Mouse (Mus musculus) forebrain, embryonic 14.5 days (tissue): ENCODE results near the gene Gm11172. TPM values are rescaled to one million over a fixed set of nuclear protein-coding genes. Genes with fewer than 3 reads are reported as not detected.
"Not testable (repeated sequence)": the region's sequence is repeated elsewhere in the genome, so short reads cannot be mapped to it uniquely, and the experiment has no call there.

Experiments used
- ATAC-seq: fragments of 200-750 bp; cut with Nextera tagmentation; 2 replicates; pipeline ENCODE4 v1.8.0; 2017; ENCODE audit warnings: mild to moderate bottlenecking, moderate library complexity
- DNase-seq: peaks from one replicate; pipeline ENCODE4 v3.0.0-alpha.2; 2015; ENCODE audit warnings: low spot score
- H3K27ac ChIP-seq: fragments of 300-500 bp; sonication (generic); 2 replicates; pipeline ENCODE4 v1.5.1; 2014; ENCODE audit warnings: low read depth, mild to moderate bottlenecking, control low read depth, low read length, moderate library complexity
- H3K27me3 ChIP-seq: fragments of 300-500 bp; sonication (generic); replicated peaks from 2 replicates; pipeline ENCODE4 v1.6.1; 2014; ENCODE audit warnings: low read length, control low read depth, mixed read lengths; ENCODE audit not compliant: control insufficient read depth, insufficient read depth
- H3K36me3 ChIP-seq: fragments of 300-500 bp; sonication (generic); 2 replicates; pipeline ENCODE4 v1.6.1; 2014; ENCODE audit warnings: low read length, control low read depth; ENCODE audit not compliant: control insufficient read depth, insufficient read depth
- H3K4me1 ChIP-seq: fragments of 300-500 bp; sonication (generic); 2 replicates; pipeline ENCODE4 v1.6.1; 2014; ENCODE audit warnings: antibody characterized with exemption, low read length, control low read depth; ENCODE audit not compliant: control insufficient read depth, insufficient read depth
- H3K4me2 ChIP-seq: fragments of 300-500 bp; sonication (generic); 2 replicates; pipeline ENCODE4 v1.6.1; 2014; ENCODE audit warnings: mild to moderate bottlenecking, control low read depth, low read length
- H3K4me3 ChIP-seq: fragments of 300-500 bp; sonication (generic); 2 replicates; pipeline ENCODE4 v1.5.1; 2014; ENCODE audit warnings: low read depth, low read length, control low read depth
- H3K9ac ChIP-seq: fragments of 300-500 bp; sonication (generic); 2 replicates; pipeline ENCODE4 v1.6.1; 2014; ENCODE audit warnings: mild to moderate bottlenecking, low read length, control low read depth, moderate library complexity
- H3K9me3 ChIP-seq: fragments of 300-500 bp; sonication (generic); replicated peaks from 2 replicates; pipeline ENCODE4 v1.6.1; 2016; ENCODE audit warnings: low read length, control low read depth, mixed read lengths; ENCODE audit not compliant: control insufficient read depth
- WGBS: fragments of 180-500 bp; shearing (Covaris S2); extraction: QIAGEN DNeasy Blood & Tissue Kit; methylation state at CpG from one replicate; pipeline ENCODE4 v1.1.7; 2014; 5-methylcytosine and 5-hydroxymethylcytosine counted together
- polyA plus RNA-seq: library from polyadenylated mRNA; unstranded; fragments of >200 nt; fragmentation: Nextera tagmentation; extraction: Ambion mirVana; gene quantifications from 2 replicates; pipeline ENCODE4 v1.2.1, GENCODE M21; 2014

Gene Gm11172
- polyA plus RNA-seq, 1 experiment from 2014 or later, result not detected

GRCm38 (mm10) chr16:10845952-10846351, 33.2 kb downstream of the Gm11172 start:
- ATAC-seq, result no peak
- no peak for DNase-seq
- Histone ChIP-seq H3K4me3 (no peak overlapping the region), H3K4me1 (peaks cover 5% of the 10 kb centered on the region; the same call in 1 of the 2 replicates), H3K9ac (no peak overlapping the region), H3K36me3 (no peaks in the 10 kb centered on the region), H3K27ac (no peak overlapping the region), H3K9me3 (no peaks in the 10 kb centered on the region), H3K27me3 (no peaks in the 10 kb centered on the region), H3K4me2 (no peak overlapping the region)
- WGBS, result 85% methylated on average over 6 of the region's 6 CpGs

- H3K4me1 ChIP-seq, result peaks cover 5% of the 10 kb centered on the region; the same call in 1 of the 2 replicates
- peak; percentile 50; the same call in 1 of the 2 replicates for ATAC-seq
- H3K4me3 ChIP-seq, result no peak overlapping the region
- H3K27me3 ChIP-seq, result no peaks in the 10 kb centered on the region
- H3K9ac ChIP-seq, result no peak overlapping the region
- peak; percentile 33 for DNase-seq
- no peak overlapping the region for H3K4me2 ChIP-seq
- 61% methylated on average over 4 of the region's 4 CpGs for WGBS
- no peak overlapping the region for H3K27ac ChIP-seq
- H3K9me3 ChIP-seq, result no peaks in the 10 kb centered on the region
- H3K36me3 ChIP-seq, result no peaks in the 10 kb centered on the region
These were observed 33.8 kb downstream of the Gm11172 start for GRCm38 (mm10) chr16:10846503-10846902.

DNA sequence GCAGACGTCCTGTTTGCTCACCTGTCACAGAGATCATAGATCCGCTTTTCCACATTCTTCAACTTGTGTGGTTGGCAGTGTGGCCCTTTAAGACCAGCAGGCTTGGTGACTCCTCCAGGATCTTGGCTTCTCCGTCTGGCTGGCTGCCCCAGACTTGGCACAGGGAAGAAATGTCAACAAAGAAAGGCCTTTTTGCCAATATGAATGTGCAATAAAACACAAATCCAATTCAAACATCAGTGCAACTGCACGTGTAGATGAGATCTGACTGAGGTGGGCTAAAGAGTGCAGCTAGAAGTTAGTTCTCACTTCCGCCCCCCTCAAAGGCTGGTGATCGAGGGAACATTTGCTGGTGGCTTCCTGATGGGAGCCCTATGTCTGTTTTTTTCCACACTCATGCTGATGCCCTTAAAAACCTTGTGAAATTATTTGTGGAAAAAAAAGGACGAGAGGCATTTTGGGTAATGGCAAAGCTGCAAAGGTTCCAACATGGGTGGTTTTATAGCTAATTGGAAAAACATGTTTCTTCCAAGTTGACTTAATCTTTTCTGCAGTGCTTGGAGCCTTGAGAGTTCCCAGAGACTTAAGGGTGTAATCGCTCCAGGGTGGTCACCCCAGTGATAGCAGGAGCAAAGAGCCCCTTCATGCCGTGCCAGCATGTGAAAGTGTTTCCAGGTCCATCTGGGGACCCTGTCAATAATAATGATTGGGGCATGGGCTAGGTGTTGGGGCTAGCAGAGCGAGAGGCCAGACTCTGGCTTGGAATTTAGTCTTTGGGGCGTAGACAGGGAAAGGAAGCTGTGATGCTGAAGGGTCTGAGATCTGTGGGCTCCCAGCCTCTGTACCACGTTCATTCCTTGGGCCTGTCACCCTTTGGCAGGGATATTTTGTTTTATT, 37.5 kb downstream of the Gm11172 start:
- no peak for ATAC-seq

DNA sequence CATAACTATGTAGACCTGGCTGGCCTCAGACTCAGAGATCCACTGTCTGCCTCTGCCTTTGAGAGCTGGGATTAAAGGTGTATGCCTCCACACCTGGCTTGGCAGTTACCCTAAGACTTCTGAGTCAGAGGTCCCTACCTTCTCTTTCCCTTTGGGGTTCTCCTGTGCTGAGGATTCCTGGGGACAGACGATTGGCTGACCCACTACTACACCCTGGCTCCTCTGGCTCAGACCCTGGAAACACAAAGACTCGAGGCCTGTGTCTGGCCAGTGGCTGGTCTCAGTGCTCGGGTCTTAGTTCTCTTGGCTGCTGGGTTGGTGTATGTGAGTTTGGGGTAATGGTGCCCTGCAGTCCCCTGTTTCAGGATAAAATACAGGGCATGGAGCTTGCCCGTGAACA, 38.2 kb downstream of the Gm11172 start:
- DNase-seq (no peak), ATAC-seq (no peak)
- Histone ChIP-seq H3K9me3 (no peaks in the 10 kb centered on the region), H3K4me1 (peaks cover 5% of the 10 kb centered on the region; the same call in 1 of the 2 replicates), H3K36me3 (no peaks in the 10 kb centered on the region), H3K4me2 (no peak overlapping the region), H3K27me3 (no peaks in the 10 kb centered on the region), H3K4me3 (no peak overlapping the region), H3K27ac (no peak overlapping the region), H3K9ac (no peak overlapping the region)
- 52% methylated on average over 4 of the region's 4 CpGs for WGBS

More for the DNA sequence above, 37.5 kb downstream of the Gm11172 start:
- no peak overlapping the region for H3K4me3 ChIP-seq
- H3K36me3 ChIP-seq, result no peaks in the 10 kb centered on the region
- no peak overlapping the region for H3K9ac ChIP-seq
- no peak overlapping the region for H3K4me2 ChIP-seq
- H3K27ac ChIP-seq, result no peak overlapping the region
- WGBS, result 68% methylated on average over 12 of the region's 12 CpGs
- H3K27me3 ChIP-seq, result no peaks in the 10 kb centered on the region
- peak; percentile 40 for DNase-seq
- no peaks in the 10 kb centered on the region for H3K9me3 ChIP-seq
- peaks cover 5% of the 10 kb centered on the region; the same call in 1 of the 2 replicates for H3K4me1 ChIP-seq

GRCm38 (mm10) chr16:10852216-10852615, 39.5 kb downstream of the Gm11172 start:
- H3K9ac ChIP-seq, ATAC-seq, H3K36me3 ChIP-seq, H3K27ac ChIP-seq, H3K27me3 ChIP-seq, H3K4me2 ChIP-seq, H3K4me1 ChIP-seq, H3K9me3 ChIP-seq, H3K4me3 ChIP-seq, DNase-seq: not testable (repeated sequence)
- 92% methylated on average over 10 of the region's 10 CpGs for WGBS

GRCm38 (mm10) chr16:10859726-10860245, 47.1 kb downstream of the Gm11172 start:
- DNase-seq, result no peak
- no peak overlapping the region for H3K9ac ChIP-seq
- H3K9me3 ChIP-seq, result no peaks in the 10 kb centered on the region
- H3K27ac ChIP-seq, result no peak overlapping the region
- no peak overlapping the region for H3K4me3 ChIP-seq
- no peak overlapping the region for H3K4me2 ChIP-seq
- no peaks in the 10 kb centered on the region for H3K4me1 ChIP-seq
- ATAC-seq, result no peak
- no peaks in the 10 kb centered on the region for H3K27me3 ChIP-seq
- H3K36me3 ChIP-seq, result no peaks in the 10 kb centered on the region
- WGBS, result 90% methylated on average over 7 of the region's 7 CpGs

DNA sequence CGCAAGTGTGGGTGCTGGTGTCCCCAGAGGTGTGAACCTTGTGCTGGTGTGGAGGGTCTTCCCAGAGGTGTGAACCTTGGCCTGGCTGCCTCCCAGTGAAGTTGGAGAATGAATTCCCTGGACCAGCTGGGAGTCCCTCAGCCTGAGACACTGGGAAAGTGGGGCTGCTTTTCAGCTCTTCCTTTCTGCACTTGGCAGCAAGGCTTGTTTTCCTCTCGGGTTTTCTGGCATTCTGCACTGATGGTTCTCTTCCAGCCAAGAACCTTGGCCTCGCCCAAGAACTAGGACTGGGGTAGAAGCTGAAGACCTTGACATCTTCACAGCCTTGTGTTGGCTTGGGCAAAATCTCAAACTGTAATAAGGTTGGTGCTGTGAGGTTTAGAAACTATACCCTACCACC, 48.7 kb downstream of the Gm11172 start:
- ATAC-seq, result no peak
- 86% methylated on average over 3 of the region's 3 CpGs for WGBS

More for the DNA sequence above, 48.7 kb downstream of the Gm11172 start:
- H3K9ac ChIP-seq, result no peak overlapping the region
- no peaks in the 10 kb centered on the region for H3K36me3 ChIP-seq
- DNase-seq, result no peak
- no peak overlapping the region for H3K4me3 ChIP-seq
- no peak overlapping the region for H3K4me2 ChIP-seq
- no peak overlapping the region for H3K27ac ChIP-seq
- no peaks in the 10 kb centered on the region for H3K4me1 ChIP-seq
- H3K27me3 ChIP-seq, result no peaks in the 10 kb centered on the region
- H3K9me3 ChIP-seq, result no peaks in the 10 kb centered on the region
